Mouse (Mus musculus): Measurements from ENCODE around the gene Faap20. TPM values are rescaled to one million over a fixed set of nuclear protein-coding genes. Genes with fewer than 3 reads are reported as not detected.

Faap20 gene
- polyA plus RNA-seq (2016; fragmentation: Nextera tagmentation; extraction: Ambion mirVana), result 96.0 and 99.2 TPM in 2 replicates

- Histone ChIP-seq H3K27ac (peak within 1 kb of the TSS; percentile 97), H3K4me2 (peak within 1 kb of the TSS; percentile 93), H3K36me3 (peaks cover 21% of the 10 kb centered on the region), H3K27me3 (no peaks in the 10 kb centered on the region), H3K4me3 (replicated peaks) (peak within 1 kb of the TSS; percentile 61), H3K9ac (replicated peaks) (peak within 1 kb of the TSS; percentile 82), H3K4me1 (replicated peaks) (peaks cover 44% of the 10 kb centered on the region), H3K9me3 (no peaks in the 10 kb centered on the region)
- WGBS, result under 1% methylated on average over 37 of the region's 58 CpGs
- peak; percentile 84 for ATAC-seq (ENCODE audit: insufficient number of reproducible peaks, insufficient read depth, low FRiP score, low TSS enrichment, low read depth)
These were observed at the start of gene Faap20 for GRCm38 (mm10) chr4:155249648-155250351. TSS of gene Faap20 (plus strand) at chr4:155249802.

DNA sequence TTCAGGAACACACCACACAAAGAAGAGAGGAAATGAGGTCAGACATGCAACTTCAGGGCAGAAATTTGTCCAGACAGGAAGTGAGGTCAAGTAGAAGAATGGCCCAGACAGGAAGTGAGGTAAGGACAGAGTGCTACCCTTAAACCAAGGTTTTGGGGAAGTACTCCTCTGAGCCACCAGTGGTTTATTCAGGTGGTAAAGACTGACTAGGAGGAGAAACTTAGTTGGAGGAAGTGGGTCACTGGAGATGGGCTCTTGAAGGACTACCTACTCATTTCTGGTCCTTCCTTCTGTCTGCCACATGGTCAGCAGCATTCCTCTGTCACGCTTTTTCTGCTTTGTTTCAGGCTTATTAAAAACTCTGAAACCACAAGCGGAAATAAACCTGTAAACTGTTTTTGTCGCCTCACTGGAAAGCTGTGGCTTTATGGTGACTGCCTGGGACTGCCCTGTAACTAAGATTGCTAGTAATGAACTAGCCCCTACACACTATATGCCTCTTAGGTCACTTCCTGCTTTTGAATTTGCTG, 48.7 kb upstream of the Faap20 start:
- Histone ChIP-seq H3K9me3 (no peaks in the 10 kb centered on the region), H3K4me3 (replicated peaks) (no peak overlapping the region), H3K9ac (replicated peaks) (no peak overlapping the region), H3K27me3 (no peaks in the 10 kb centered on the region), H3K4me1 (replicated peaks) (peaks cover 83% of the 10 kb centered on the region), H3K27ac (peak overlapping the region; percentile 41; the same call in 1 of the 2 replicates), H3K4me2 (no peak overlapping the region), H3K36me3 (peaks cover 7% of the 10 kb centered on the region; the same call in 1 of the 2 replicates)
- ATAC-seq (ENCODE audit: insufficient number of reproducible peaks, insufficient read depth, low FRiP score, low TSS enrichment, low read depth), result no peak
- WGBS, result 64% methylated on average over 3 of the region's 3 CpGs

DNA sequence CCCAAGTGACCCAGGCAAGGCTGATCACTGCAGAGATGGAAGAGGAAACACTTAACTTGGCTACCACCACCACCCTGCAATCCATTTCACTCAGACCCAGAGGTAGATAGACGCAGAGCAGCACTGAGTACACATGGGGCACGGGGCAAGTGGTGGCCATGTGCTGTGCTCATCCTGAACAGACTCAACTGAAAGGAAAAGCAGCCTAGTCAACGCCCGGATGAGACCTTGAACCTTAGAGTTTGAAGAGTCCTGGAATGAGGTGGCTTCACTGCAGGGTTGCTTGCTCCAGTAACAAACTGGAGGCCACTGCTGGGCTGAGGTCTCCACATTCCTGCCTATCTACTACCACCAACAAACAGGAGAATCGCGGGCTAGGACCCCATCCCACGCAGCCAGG, 47.8 kb upstream of the Faap20 start:
- Histone ChIP-seq H3K27ac (0 out of 2 replicates have a peak overlapping the region, but pooled peaks have one; percentile 41), H3K27me3 (no peaks in the 10 kb centered on the region)

GRCm38 (mm10) chr4:155205919-155206318, 43.7 kb upstream of the Faap20 start:
- Histone ChIP-seq H3K4me1 (replicated peaks) (peaks cover 79% of the 10 kb centered on the region), H3K9ac (replicated peaks) (0 out of 2 replicates have a peak overlapping the region, but pooled peaks have one; percentile 2), H3K4me3 (replicated peaks) (no peak overlapping the region), H3K9me3 (no peaks in the 10 kb centered on the region), H3K27me3 (no peaks in the 10 kb centered on the region), H3K36me3 (peaks cover 14% of the 10 kb centered on the region), H3K27ac (no peak overlapping the region), H3K4me2 (no peak overlapping the region)
- WGBS, result 71% methylated on average over 6 of the region's 6 CpGs
- ATAC-seq (ENCODE audit: insufficient number of reproducible peaks, insufficient read depth, low FRiP score, low TSS enrichment, low read depth), result no peak

More for the DNA sequence above, 47.8 kb upstream of the Faap20 start:
- WGBS, result 91% methylated on average over 7 of the region's 7 CpGs
- H3K9ac ChIP-seq (replicated peaks), result no peak overlapping the region
- H3K4me2 ChIP-seq, result no peak overlapping the region
- H3K36me3 ChIP-seq, result peaks cover 7% of the 10 kb centered on the region; the same call in 1 of the 2 replicates
- H3K4me3 ChIP-seq (replicated peaks), result no peak overlapping the region
- ATAC-seq (ENCODE audit: insufficient number of reproducible peaks, insufficient read depth, low FRiP score, low TSS enrichment, low read depth), result no peak
- peaks cover 83% of the 10 kb centered on the region for H3K4me1 ChIP-seq (replicated peaks)
- no peaks in the 10 kb centered on the region for H3K9me3 ChIP-seq

DNA sequence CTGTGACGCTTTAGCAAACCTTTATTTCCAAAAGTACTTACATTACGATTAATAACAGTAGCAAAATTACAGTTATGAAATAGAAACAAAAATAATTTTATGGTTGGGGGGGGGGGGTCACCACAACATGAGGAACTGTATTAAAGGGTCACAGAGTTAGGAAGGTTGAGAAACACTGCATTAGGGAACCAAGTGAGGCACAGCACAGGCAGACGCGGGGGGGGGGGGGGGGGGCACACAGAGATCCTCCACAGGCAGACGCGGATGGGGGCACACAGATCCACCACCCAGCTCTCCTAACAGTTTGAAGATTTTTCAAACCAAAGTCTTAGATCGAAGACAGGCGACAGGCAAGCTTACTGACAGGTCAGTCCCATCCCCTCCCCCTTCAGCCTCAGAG, 43.1 kb upstream of the Faap20 start:
- ATAC-seq (ENCODE audit: insufficient number of reproducible peaks, insufficient read depth, low FRiP score, low TSS enrichment, low read depth), result no peak
- 67% methylated on average over 6 of the region's 8 CpGs for WGBS
- Histone ChIP-seq H3K27ac (no peak overlapping the region), H3K4me2 (no peak overlapping the region), H3K4me3 (replicated peaks) (no peak overlapping the region), H3K4me1 (replicated peaks) (peaks cover 73% of the 10 kb centered on the region), H3K36me3 (peaks cover 20% of the 10 kb centered on the region), H3K27me3 (no peaks in the 10 kb centered on the region), H3K9me3 (no peaks in the 10 kb centered on the region), H3K9ac (replicated peaks) (no peak overlapping the region)

DNA sequence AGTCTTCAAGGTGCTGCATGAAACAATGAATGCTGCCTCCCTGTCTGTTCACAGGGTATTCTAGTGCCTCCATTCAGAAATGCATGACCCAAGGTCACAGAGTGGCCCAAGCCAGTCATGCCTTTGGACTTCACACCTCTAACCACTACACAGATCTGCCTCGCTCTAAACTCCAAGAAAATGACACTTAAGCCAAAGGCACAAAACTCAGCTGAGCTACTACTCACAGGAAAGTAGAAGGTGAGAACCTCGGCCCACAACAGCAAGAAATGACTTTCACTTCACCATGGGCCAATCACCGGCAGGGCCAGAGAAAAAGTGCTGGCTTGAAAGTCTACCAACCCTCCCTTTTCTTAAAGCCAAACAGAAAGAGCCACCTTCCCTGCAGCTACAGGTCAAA, 41.8 kb upstream of the Faap20 start:
- no peak overlapping the region for H3K9ac ChIP-seq (replicated peaks)
- peaks cover 28% of the 10 kb centered on the region for H3K36me3 ChIP-seq
- H3K4me1 ChIP-seq (replicated peaks), result peaks cover 67% of the 10 kb centered on the region
- no peak overlapping the region for H3K4me2 ChIP-seq
- no peaks in the 10 kb centered on the region for H3K9me3 ChIP-seq
- no peak for ATAC-seq (ENCODE audit: insufficient number of reproducible peaks, insufficient read depth, low FRiP score, low TSS enrichment, low read depth)
- 65% methylated on average over 3 of the region's 3 CpGs for WGBS
- no peak overlapping the region for H3K27ac ChIP-seq
- H3K27me3 ChIP-seq, result no peaks in the 10 kb centered on the region
- no peak overlapping the region for H3K4me3 ChIP-seq (replicated peaks)

- H3K9ac ChIP-seq (replicated peaks), result no peak overlapping the region
- no peak overlapping the region for H3K4me2 ChIP-seq
- peaks cover 30% of the 10 kb centered on the region for H3K36me3 ChIP-seq
- H3K9me3 ChIP-seq, result no peaks in the 10 kb centered on the region
- ATAC-seq (ENCODE audit: insufficient number of reproducible peaks, insufficient read depth, low FRiP score, low TSS enrichment, low read depth), result no peak
- peaks cover 66% of the 10 kb centered on the region for H3K4me1 ChIP-seq (replicated peaks)
- no peaks in the 10 kb centered on the region for H3K27me3 ChIP-seq
- no peak overlapping the region for H3K4me3 ChIP-seq (replicated peaks)
- H3K27ac ChIP-seq, result peak overlapping the region; percentile 3; the same call in 1 of the 2 replicates
- 69% methylated on average over 7 of the region's 7 CpGs for WGBS
These were observed 41.0 kb upstream of the Faap20 start for GRCm38 (mm10) chr4:155208613-155209012.

DNA sequence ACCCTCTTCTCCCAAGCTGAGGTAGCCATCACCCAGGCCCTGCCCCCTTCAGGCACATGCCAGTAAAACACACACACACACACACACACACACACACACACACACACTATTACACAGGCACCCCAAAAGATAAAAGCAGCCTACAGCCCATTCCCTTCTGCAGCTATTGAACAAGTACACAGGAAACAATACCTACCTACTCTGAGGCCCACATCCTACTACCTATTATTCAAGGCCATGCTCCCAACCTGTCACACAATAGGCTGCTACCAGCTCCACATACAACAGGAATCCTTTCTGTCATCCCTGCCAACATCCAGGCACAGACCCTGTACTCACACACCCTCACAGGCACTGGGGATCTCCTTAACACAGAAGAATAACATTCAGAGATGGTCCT, 40.5 kb upstream of the Faap20 start:
- Histone ChIP-seq H3K4me2 (no peak overlapping the region), H3K9me3 (no peaks in the 10 kb centered on the region), H3K36me3 (peaks cover 28% of the 10 kb centered on the region), H3K4me1 (replicated peaks) (peaks cover 69% of the 10 kb centered on the region), H3K27ac (peak overlapping the region; percentile 3; the same call in 1 of the 2 replicates), H3K9ac (replicated peaks) (no peak overlapping the region), H3K4me3 (replicated peaks) (no peak overlapping the region), H3K27me3 (no peaks in the 10 kb centered on the region)
- ATAC-seq (ENCODE audit: insufficient number of reproducible peaks, insufficient read depth, low FRiP score, low TSS enrichment, low read depth), result no peak

GRCm38 (mm10) chr4:155209494-155209893, 40.1 kb upstream of the Faap20 start:
- Histone ChIP-seq H3K4me3 (replicated peaks) (no peak overlapping the region), H3K36me3 (peaks cover 24% of the 10 kb centered on the region), H3K9me3 (no peaks in the 10 kb centered on the region), H3K4me1 (replicated peaks) (peaks cover 73% of the 10 kb centered on the region), H3K27me3 (no peaks in the 10 kb centered on the region), H3K4me2 (no peak overlapping the region), H3K27ac (no peak overlapping the region), H3K9ac (replicated peaks) (no peak overlapping the region)
- 96% methylated on average over 5 of the region's 5 CpGs for WGBS
- ATAC-seq (ENCODE audit: insufficient number of reproducible peaks, insufficient read depth, low FRiP score, low TSS enrichment, low read depth), result no peak

DNA sequence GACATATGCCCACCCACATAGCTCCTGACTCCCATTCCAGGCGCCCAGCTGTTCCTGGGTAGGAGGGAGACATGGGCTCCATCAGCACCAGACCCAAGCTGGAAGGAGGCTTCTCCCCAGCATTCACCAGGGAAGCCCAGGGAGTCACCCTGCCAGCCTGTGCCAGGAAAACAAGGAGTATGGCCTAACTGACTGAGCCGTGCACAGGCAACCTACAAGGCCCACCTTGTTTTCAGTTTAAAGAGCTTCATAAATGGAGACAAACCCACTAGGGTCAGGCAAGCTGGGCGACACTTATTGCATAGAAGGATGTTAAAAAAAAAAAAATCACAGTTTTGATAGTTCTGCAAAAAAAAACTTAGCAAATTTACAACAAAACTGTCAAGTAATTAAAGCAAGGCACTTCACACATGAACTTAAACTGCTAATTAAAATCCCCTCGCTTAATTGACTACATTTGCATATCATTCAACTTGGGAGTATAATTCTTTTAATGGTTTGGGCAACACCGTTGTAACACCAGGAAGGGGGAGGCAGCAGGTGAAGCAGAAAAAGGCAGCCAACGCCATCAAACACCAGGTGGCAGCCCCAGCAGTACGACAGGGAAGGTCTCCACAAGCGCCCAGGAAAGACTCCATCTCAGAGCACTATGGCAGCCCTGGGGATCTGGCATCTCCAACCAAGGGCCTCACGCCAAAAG, 36.4 kb upstream of the Faap20 start:
- Histone ChIP-seq H3K4me2 (no peak overlapping the region), H3K4me3 (replicated peaks) (no peak overlapping the region), H3K9ac (replicated peaks) (0 out of 2 replicates have a peak overlapping the region, but pooled peaks have one; percentile 31), H3K36me3 (peaks cover 31% of the 10 kb centered on the region), H3K27ac (no peak overlapping the region), H3K4me1 (replicated peaks) (peaks cover 76% of the 10 kb centered on the region), H3K27me3 (no peaks in the 10 kb centered on the region), H3K9me3 (no peaks in the 10 kb centered on the region)
- ATAC-seq (ENCODE audit: insufficient number of reproducible peaks, insufficient read depth, low FRiP score, low TSS enrichment, low read depth), result no peak
- WGBS, result 57% methylated on average over 9 of the region's 9 CpGs

DNA sequence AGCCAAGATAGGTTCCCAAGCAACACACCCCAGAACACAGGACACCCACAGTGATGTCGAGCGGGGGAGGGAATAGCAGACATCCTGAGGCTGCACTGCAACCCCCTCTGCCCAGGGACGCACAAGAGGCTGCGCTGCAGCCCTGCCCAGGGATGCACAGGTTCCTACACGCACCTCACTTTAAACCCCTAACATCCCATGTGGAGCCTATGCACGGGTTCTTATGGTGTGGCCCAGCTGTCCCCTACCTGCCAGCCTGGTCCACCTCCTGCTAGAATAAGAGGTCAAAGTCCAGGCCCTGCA, 35.9 kb upstream of the Faap20 start:
- H3K4me3 ChIP-seq (replicated peaks), result no peak overlapping the region
- H3K9me3 ChIP-seq, result no peaks in the 10 kb centered on the region
- no peak overlapping the region for H3K27ac ChIP-seq
- H3K9ac ChIP-seq (replicated peaks), result 0 out of 2 replicates have a peak overlapping the region, but pooled peaks have one; percentile 31
- ATAC-seq (ENCODE audit: insufficient number of reproducible peaks, insufficient read depth, low FRiP score, low TSS enrichment, low read depth), result no peak
- 81% methylated on average over 6 of the region's 6 CpGs for WGBS
- peaks cover 76% of the 10 kb centered on the region for H3K4me1 ChIP-seq (replicated peaks)
- H3K36me3 ChIP-seq, result peaks cover 31% of the 10 kb centered on the region
- no peaks in the 10 kb centered on the region for H3K27me3 ChIP-seq
- H3K4me2 ChIP-seq, result no peak overlapping the region

Data from limb, embryonic 12.5 days (tissue).